Mouse (Mus musculus): ENCODE measurements at regions not wholly inside any gene's neighbourhood (a gene's known extent, or its start where the extent isn't known, plus 50 kb on each side); places are given as distances from the start of the nearest gene placed in this dataset.

GRCm38 (mm10) chr5:47522161-47522942 lies 460.6 kb upstream of the Slit2 start:
- no peak for DNase-seq

- DNase-seq, result no peak
Measured at GRCm38 (mm10) chr5:47528671-47529070, 454.3 kb upstream of the Slit2 start.

- DNase-seq, result no peak
Measured at GRCm38 (mm10) chr5:47537532-47537931, 445.4 kb upstream of the Slit2 start.

- no peak for DNase-seq
Measured at GRCm38 (mm10) chr5:47542248-47542647, 440.7 kb upstream of the Slit2 start.

- DNase-seq, result no peak
Measured at GRCm38 (mm10) chr5:47556717-47557116, 426.2 kb upstream of the Slit2 start.

- DNase-seq, result no peak
Measured at GRCm38 (mm10) chr5:47557152-47557800, 425.7 kb upstream of the Slit2 start.

Measured in adrenal gland, adult 8-10 months (tissue).